Mouse (Mus musculus) mouse embryonic stem cell (cell line): Measurements from ENCODE around the gene Mitf.

Experiments
- in situ Hi-C, 2 experiments: fragments of 300-500 bp; cut with MboI; formaldehyde crosslinking; loops; 1 replicate in 1 of 2; 3 replicates in 1 of 2; pipeline ENCODE4 v1.14.3; 2019 to 2020; ENCODE audit warnings: low sequenced_read_pairs in 2 of 2, low pct_unique_long_range_greater_than_20kb in 1 of 2, mixed read lengths in 1 of 2; ENCODE audit not compliant: unreplicated experiment in 1 of 2

Mitf gene

GRCm38 (mm10) chr6:97916386-97916903, 109.6 kb downstream of the Mitf start:
- in situ Hi-C loops = no loop called here

GRCm38 (mm10) chr6:97918051-97918450, 111.2 kb downstream of the Mitf start:
- in situ Hi-C loops = no loop called here

GRCm38 (mm10) chr6:97918481-97918880, 111.6 kb downstream of the Mitf start:
- in situ Hi-C loops = no loop called here

- in situ Hi-C loops = no loop called here
Measured at GRCm38 (mm10) chr6:97919287-97919686, 112.4 kb downstream of the Mitf start.

- in situ Hi-C loops = no loop called here
Measured at GRCm38 (mm10) chr6:97921591-97921990, 114.7 kb downstream of the Mitf start.

- in situ Hi-C loops = no loop called here
Measured at GRCm38 (mm10) chr6:97924221-97924620, 117.4 kb downstream of the Mitf start.

- in situ Hi-C loops = no loop called here
Measured at GRCm38 (mm10) chr6:97929051-97929450, 122.2 kb downstream of the Mitf start.

GRCm38 (mm10) chr6:97929466-97929865, 122.6 kb downstream of the Mitf start:
- in situ Hi-C loops = no loop called here

- in situ Hi-C loops = no loop called here
Measured at GRCm38 (mm10) chr6:97937139-97937538, 130.3 kb downstream of the Mitf start.

- in situ Hi-C loops = no loop called here
Measured at GRCm38 (mm10) chr6:97937897-97938614, 131.2 kb downstream of the Mitf start.

- in situ Hi-C loops = no loop called here
Measured at GRCm38 (mm10) chr6:97940916-97941315, 134.1 kb downstream of the Mitf start.

GRCm38 (mm10) chr6:97950033-97950881, 143.4 kb downstream of the Mitf start:
- in situ Hi-C loops = no loop called here

- in situ Hi-C loops = no loop called here
Measured at GRCm38 (mm10) chr6:97950882-97951245, 144.0 kb downstream of the Mitf start.

- in situ Hi-C loops = no loop called here
Measured at GRCm38 (mm10) chr6:97951711-97952110, 144.9 kb downstream of the Mitf start.

- in situ Hi-C loops = no loop called here
Measured at GRCm38 (mm10) chr6:97952845-97953244, 146.0 kb downstream of the Mitf start.

GRCm38 (mm10) chr6:97956121-97956520, 149.3 kb downstream of the Mitf start:
- in situ Hi-C loops = no loop called here

- in situ Hi-C loops = no loop called here
Measured at GRCm38 (mm10) chr6:97956636-97957035, 149.8 kb downstream of the Mitf start.

GRCm38 (mm10) chr6:97958276-97958675, 151.4 kb downstream of the Mitf start:
- in situ Hi-C loops = no loop called here

- in situ Hi-C loops = no loop called here
Measured at GRCm38 (mm10) chr6:97961776-97962175, 154.9 kb downstream of the Mitf start.

- in situ Hi-C loops = no loop called here
Measured at GRCm38 (mm10) chr6:97962311-97962710, 155.5 kb downstream of the Mitf start.
